Comparison of ENCODE assay signal across 25 mouse cellular contexts in genomic region chr10:100210684-100211083, GRCm38 (mm10).
A peak's percentile ranks its signal among the peaks of the same experiment; 100 is the strongest.
DNase-seq lines count a peak whose midpoint lies in the region; ATAC-seq and TF ChIP-seq lines count a peak whose summit lies in the region.
"Had no signal": no experiment of that assay in that cellular context is flagged by ENCODE, and none has a peak within 500 bp of the region (broad histone marks: within the 10 kb centered on the region; RNA-seq: fewer than 3 reads in every experiment).

No protein-coding gene starts in this region.

- no peak overlapping the region for H3K9ac ChIP-seq in kidney, embryonic 14.5 days (ENCODE audit: low read depth, low read length)
- H3K9ac ChIP-seq in lung, postnatal 0 days (replicated peaks; ENCODE audit: low read depth), result no peak overlapping the region
- no peak overlapping the region for H3K9ac ChIP-seq in heart, embryonic 11.5 days (ENCODE audit: low read depth, low read length)
- H3K9ac ChIP-seq: heart, embryonic 13.5 days; limb, embryonic 13.5 days; liver, embryonic 13.5 days had no signal

- H3K9me3 ChIP-seq in kidney, embryonic 14.5 days (ENCODE audit: control insufficient read depth, low read length), result no peaks in the 10 kb centered on the region
- H3K9me3 ChIP-seq in lung, postnatal 0 days (ENCODE audit: low read length), result no peaks in the 10 kb centered on the region
- no peaks in the 10 kb centered on the region for H3K9me3 ChIP-seq in heart, embryonic 11.5 days (replicated peaks; ENCODE audit: control insufficient read depth, low read length)
- H3K9me3 ChIP-seq: forebrain, embryonic 10.5 days; heart, embryonic 13.5 days; limb, embryonic 13.5 days; liver, embryonic 13.5 days had no signal

- H3K4me2 ChIP-seq in kidney, embryonic 14.5 days (replicated peaks; ENCODE audit: low read depth, low read length), result no peak overlapping the region
- no peak overlapping the region for H3K4me2 ChIP-seq in lung, postnatal 0 days (replicated peaks; ENCODE audit: low read depth, low read length)
- H3K4me2 ChIP-seq in heart, embryonic 11.5 days, result no peak overlapping the region
- H3K4me2 ChIP-seq: heart, embryonic 13.5 days; limb, embryonic 13.5 days; liver, embryonic 13.5 days had no signal

- H3K4me3 ChIP-seq in kidney, embryonic 14.5 days (ENCODE audit: low read length), result no peak overlapping the region
- no peak overlapping the region for H3K4me3 ChIP-seq in lung, postnatal 0 days (ENCODE audit: low read depth, low read length)
- H3K4me3 ChIP-seq in heart, embryonic 11.5 days (ENCODE audit: low read depth, low read length), result no peak overlapping the region
- H3K4me3 ChIP-seq: forebrain, embryonic 10.5 days; heart, embryonic 13.5 days; limb, embryonic 13.5 days; liver, embryonic 13.5 days had no signal

- no peak for TF ChIP-seq CTCF in lung, postnatal 0 days (IDR thresholded peaks at IDR 0.05)

- no peaks in the 10 kb centered on the region for H3K4me1 ChIP-seq in kidney, embryonic 14.5 days (ENCODE audit: control insufficient read depth, insufficient read depth, low read length)
- no peaks in the 10 kb centered on the region for H3K4me1 ChIP-seq in lung, postnatal 0 days (ENCODE audit: insufficient read depth, low read depth, low read length)
- no peaks in the 10 kb centered on the region for H3K4me1 ChIP-seq in heart, embryonic 11.5 days (ENCODE audit: control insufficient read depth, insufficient read depth, low read length)
- H3K4me1 ChIP-seq: forebrain, embryonic 10.5 days; heart, embryonic 13.5 days; limb, embryonic 13.5 days; liver, embryonic 13.5 days had no signal

- DNase-seq in frontal cortex, postnatal 14 days (ENCODE audit: low spot score in 2 of 2), result no peak
- peak; percentile 8 for DNase-seq in kidney, postnatal 10 days
- DNase-seq in lung, postnatal 0 days (ENCODE audit: low spot score), result peak; percentile 3
- no peak for DNase-seq in lung, postnatal 10 days
- peak; percentile 64 for DNase-seq in brain, adult 2 months (ENCODE audit: low read depth, low spot score)
- DNase-seq: adrenal gland, adult 8-10 months; cerebellum, adult 18-20 months; cerebellum, postnatal 14 days; heart, adult 18-20 months; heart, postnatal 14 days; layer of hippocampus, adult 9-11 months; liver, embryonic 13.5 days; lung, adult 2 months had no signal

- no peak overlapping the region for H3K27ac ChIP-seq in kidney, embryonic 14.5 days (ENCODE audit: low read depth, low read length)
- no peak overlapping the region for H3K27ac ChIP-seq in lung, postnatal 0 days (ENCODE audit: low read length)
- no peak overlapping the region for H3K27ac ChIP-seq in heart, embryonic 11.5 days (ENCODE audit: low read depth, low read length)
- H3K27ac ChIP-seq: forebrain, embryonic 10.5 days; heart, embryonic 13.5 days; hindbrain, postnatal 0 days; limb, embryonic 13.5 days; liver, embryonic 13.5 days; macrophage; stomach, postnatal 0 days had no signal

- peak; percentile 99 for ATAC-seq in frontal cortex, adult (ENCODE audit: low TSS enrichment)
- ATAC-seq in kidney, embryonic 14.5 days (ENCODE audit: low FRiP score, low TSS enrichment), result no peak
- no peak for ATAC-seq in lung, postnatal 0 days
- ATAC-seq in heart, embryonic 11.5 days (replicated peaks; ENCODE audit: insufficient number of reproducible peaks, low FRiP score, low TSS enrichment), result no peak
- ATAC-seq: activated CD4-positive, CD25-positive, alpha-beta regulatory T cell, adult 4 months; forebrain, embryonic 16.5 days; hindbrain, postnatal 0 days; intestine, embryonic 16.5 days had no signal

- H3K27me3 ChIP-seq in kidney, embryonic 14.5 days (ENCODE audit: control insufficient read depth, insufficient read depth, low read length), result no peaks in the 10 kb centered on the region
- no peaks in the 10 kb centered on the region for H3K27me3 ChIP-seq in lung, postnatal 0 days (replicated peaks; ENCODE audit: insufficient read depth, low read length)
- no peaks in the 10 kb centered on the region for H3K27me3 ChIP-seq in heart, embryonic 11.5 days (ENCODE audit: control insufficient read depth, insufficient read depth, low read length)
- H3K27me3 ChIP-seq: heart, embryonic 13.5 days; limb, embryonic 13.5 days; liver, embryonic 13.5 days had no signal

- no peaks in the 10 kb centered on the region for H3K36me3 ChIP-seq in kidney, embryonic 14.5 days (ENCODE audit: control insufficient read depth, insufficient read depth, low read length)
- H3K36me3 ChIP-seq in lung, postnatal 0 days (ENCODE audit: insufficient read depth, low read length), result no peaks in the 10 kb centered on the region
- no peaks in the 10 kb centered on the region for H3K36me3 ChIP-seq in heart, embryonic 11.5 days (ENCODE audit: control insufficient read depth, insufficient read depth, low read length)
- H3K36me3 ChIP-seq: forebrain, embryonic 10.5 days; heart, embryonic 13.5 days; limb, embryonic 13.5 days; liver, embryonic 13.5 days had no signal

- 55% methylated on average over 7 of the region's 7 CpGs for WGBS in kidney, embryonic 14.5 days
- 47% methylated on average over 7 of the region's 7 CpGs for WGBS in lung, postnatal 0 days
- WGBS in heart, embryonic 11.5 days (ENCODE audit: insufficient replicate concordance), result 81% methylated on average over 7 of the region's 7 CpGs

- no peak for TF ChIP-seq EP300 in lung, postnatal 0 days (IDR thresholded peaks at IDR 0.05)

Comparison
In these comparisons a context has a peak if more than half of its experiments do, and no peak if none do; other contexts are left out.
1. DNase-seq: peak in kidney, postnatal 10 days (single experiment), lung, postnatal 0 days (single experiment) and brain, adult 2 months (single experiment); none in frontal cortex, postnatal 14 days (0 of 2) and lung, postnatal 10 days (single experiment).